Mouse (Mus musculus) left cerebral cortex, postnatal 4 days (tissue): ENCODE results near the gene Itsn1. TPM values are rescaled to one million over a fixed set of nuclear protein-coding genes. Genes with fewer than 3 reads are reported as not detected.

Experiments used
- DNase-seq: peaks from one replicate; pipeline ENCODE4 v3.0.0-alpha.2; 2022
- intact Hi-C: fragments of 180-260 bp; cut with DNase I; formaldehyde crosslinking; loops from one replicate; pipeline ENCODE4 v1.15.1; 2025
- total RNA-seq, 2 experiments: library from RNA; stranded (reverse); gene quantifications; 2 replicates each; pipeline ENCODE4 v1.2.3; 2021

Gene Itsn1
- total RNA-seq, 2 experiments from 2014 or later = 200 to 212 TPM

- intact Hi-C loops = no loop called here
- DNase-seq = no peak
These were observed 73.5 kb downstream of the Itsn1 start for GRCm38 (mm10) chr16:91802461-91803062.

DNA sequence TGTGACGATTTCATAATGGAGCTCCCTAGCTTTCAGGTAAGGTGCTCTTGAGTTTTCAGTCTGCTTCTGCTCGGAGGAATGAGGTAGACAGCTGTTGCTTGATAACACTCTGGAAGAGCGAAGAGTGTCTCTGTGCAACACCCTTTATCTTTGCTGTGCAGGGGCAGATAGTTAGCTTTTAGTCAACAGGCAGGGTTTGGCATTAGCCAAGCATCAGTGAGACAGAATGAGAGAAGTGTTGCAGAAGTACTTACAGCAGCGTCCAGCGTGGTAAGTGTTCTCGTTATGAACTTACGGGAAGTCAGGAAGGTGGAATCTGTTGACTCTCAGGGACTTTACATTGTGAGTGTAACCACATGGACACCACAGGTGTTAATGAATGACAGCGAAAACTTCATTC lies 75.3 kb downstream of the Itsn1 start:
- intact Hi-C loops = no loop called here
- no peak for DNase-seq

DNA sequence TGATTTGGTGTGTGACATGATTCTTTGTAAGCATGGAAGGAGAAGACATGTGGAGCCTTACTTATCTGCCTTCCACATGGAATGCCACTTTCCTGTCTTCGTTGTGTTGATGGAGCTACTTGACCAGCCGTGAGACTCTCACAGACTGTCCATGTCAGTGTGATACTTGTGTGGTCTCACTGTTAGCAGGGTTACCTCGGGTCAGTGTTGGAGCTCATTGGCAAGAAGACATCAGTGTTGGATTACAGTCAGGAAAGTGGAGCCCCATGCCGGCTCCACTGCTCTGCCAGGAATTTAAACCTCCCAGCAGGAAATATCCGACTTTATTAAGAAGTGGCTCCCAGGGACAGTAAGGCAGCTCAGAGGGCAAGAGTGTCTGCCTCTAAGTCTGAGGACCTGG lies 75.8 kb downstream of the Itsn1 start:
- intact Hi-C loops = no loop called here
- DNase-seq = peak; percentile 20

GRCm38 (mm10) chr16:91810235-91810634 lies 81.2 kb downstream of the Itsn1 start:
- DNase-seq = no peak
- intact Hi-C loops = no loop called here

DNA sequence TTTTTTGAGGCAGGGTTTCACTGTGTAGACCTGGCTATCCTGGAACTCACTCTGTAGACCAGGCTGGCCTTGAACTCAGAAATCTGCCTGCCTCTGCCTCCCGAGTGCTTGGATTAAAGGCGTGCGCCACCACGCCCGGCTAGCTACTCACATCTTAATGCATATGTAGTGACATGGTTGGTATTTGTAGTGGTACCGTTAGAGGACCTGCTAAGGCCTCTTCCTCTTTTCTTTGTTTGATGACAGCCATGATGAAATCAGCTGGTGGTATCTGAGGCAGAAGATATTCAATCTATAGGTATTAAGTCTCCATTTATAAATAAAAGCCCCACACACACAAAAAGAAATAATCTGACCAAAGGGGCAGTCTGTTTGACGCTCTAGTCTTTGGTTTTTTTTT lies 82.3 kb downstream of the Itsn1 start:
- DNase-seq = no peak
- intact Hi-C loops = no loop called here

DNA sequence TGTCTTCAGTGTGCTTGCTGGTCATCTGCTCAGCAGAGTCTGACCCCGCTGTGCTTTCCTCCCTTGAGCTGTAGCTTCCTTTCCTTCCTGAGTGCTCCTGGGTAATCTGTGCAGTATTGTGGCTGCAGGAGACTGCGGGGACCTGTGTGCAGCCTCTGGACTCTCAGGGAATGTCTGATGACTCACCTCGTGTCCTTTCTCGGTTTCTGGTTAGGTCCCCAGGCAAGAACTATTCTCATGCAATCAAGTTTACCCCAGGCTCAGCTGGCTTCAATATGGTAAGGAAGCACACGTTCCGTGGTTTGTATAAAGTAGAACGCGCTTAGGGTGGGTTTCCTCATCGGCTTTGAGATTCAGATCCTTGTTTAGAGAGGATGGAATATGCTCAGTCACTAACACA lies 82.8 kb downstream of the Itsn1 start:
- intact Hi-C loops = no loop called here
- DNase-seq = no peak

- intact Hi-C loops = no loop called here
- no peak for DNase-seq
These were observed 84.5 kb downstream of the Itsn1 start for GRCm38 (mm10) chr16:91813543-91813942.

- no peak for DNase-seq
- intact Hi-C loops = no loop called here
These were observed 86.0 kb downstream of the Itsn1 start for GRCm38 (mm10) chr16:91815067-91815466.

- intact Hi-C loops = no loop called here
- no peak for DNase-seq
These were observed 91.2 kb downstream of the Itsn1 start for GRCm38 (mm10) chr16:91820299-91820698.

DNA sequence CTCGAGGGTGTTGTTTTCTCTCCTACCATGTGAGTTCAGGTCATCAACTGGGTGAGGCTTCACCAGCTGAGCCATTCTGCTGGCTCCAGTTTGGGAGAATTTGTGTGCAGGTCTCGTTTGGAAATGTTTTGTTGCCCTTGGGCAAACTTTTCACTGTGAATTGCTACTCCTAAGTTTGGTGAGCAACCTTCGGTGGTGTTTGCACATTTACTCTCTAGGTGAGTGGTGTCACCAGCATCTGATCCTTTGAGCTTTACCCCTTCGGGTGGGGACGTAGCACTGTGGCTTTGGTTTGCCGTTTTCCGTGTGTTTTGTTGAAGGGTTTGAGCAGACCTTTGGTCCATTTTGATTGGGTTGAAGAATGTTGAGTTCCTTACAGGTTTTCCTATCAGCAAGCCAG lies 93.2 kb downstream of the Itsn1 start:
- intact Hi-C loops = no loop called here
- no peak for DNase-seq

DNA sequence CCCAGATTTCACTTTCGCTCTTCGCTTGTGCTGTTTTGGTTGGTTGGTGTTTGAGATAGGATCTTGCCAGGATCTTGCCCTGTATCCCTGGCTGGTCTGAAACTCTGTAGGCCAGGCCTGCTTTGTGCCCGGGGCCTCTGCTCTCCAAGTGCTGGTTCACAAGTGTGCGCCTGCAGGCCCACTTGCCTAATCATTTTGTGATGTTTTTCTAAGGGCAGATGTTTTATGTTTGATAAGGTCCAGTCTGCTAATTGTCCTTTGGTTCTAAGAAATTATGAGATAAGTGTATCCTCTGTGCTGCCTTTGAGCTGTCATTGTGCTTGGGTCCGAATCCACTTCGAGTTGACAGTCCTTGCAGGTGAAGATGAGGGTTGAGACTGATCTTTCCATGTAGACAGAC lies 93.7 kb downstream of the Itsn1 start:
- no peak for DNase-seq
- intact Hi-C loops = no loop called here

DNA sequence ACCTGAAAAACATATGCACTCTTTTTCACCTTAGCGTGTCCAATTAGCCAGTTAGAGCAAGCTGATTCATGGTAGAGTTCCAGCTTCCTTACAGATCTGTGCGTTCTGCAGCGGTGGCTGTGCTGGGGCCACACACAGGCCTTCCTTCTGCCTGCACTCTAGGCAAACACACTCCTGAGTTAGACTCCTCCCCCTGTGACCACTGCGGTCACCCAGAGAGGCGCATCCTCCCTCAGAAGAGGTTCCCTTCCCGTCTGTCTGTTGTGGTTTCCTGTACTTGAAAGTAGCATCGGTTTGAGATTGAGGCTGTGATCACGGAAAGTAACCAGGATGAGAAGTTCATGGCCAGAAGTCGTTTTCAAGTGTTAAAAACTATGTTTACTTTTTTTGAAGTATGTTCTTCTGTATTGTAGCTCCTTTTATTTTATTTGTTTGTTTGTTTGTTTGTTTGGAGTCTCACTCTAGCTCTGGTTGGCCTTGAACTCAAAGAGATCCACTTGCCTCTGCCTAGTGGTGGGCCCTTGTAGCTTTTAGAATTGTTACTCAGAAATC lies 96.8 kb downstream of the Itsn1 start:
- no peak for DNase-seq
- intact Hi-C loops = no loop called here

DNA sequence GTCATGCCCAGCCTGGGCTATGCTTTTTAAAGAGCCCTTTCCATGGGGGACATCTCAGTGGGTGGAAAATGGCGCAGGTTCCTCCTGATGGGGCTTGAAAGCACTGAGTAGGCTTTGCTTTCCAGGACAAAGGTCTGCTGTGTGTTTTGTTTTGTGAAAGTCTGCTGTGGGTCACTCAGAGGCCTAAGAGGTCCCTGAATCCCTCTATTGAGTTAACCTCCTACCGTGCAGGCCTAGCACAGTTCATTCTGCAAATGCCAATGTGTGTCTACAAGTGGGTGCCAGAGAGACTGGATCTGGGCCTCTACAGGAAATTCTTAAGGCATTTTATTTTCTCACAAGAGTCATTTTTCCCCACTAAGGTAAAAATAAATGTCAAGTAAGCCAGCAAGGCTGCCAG lies 97.8 kb downstream of the Itsn1 start:
- DNase-seq = no peak
- intact Hi-C loops = no loop called here

- DNase-seq = no peak
- intact Hi-C loops = no loop called here
These were observed 98.4 kb downstream of the Itsn1 start for GRCm38 (mm10) chr16:91827456-91827855.

GRCm38 (mm10) chr16:91828160-91828559 lies 99.1 kb downstream of the Itsn1 start:
- DNase-seq = no peak
- intact Hi-C loops = no loop called here

- no peak for DNase-seq
- intact Hi-C loops = no loop called here
These were observed 99.5 kb downstream of the Itsn1 start for GRCm38 (mm10) chr16:91828603-91829002.

DNA sequence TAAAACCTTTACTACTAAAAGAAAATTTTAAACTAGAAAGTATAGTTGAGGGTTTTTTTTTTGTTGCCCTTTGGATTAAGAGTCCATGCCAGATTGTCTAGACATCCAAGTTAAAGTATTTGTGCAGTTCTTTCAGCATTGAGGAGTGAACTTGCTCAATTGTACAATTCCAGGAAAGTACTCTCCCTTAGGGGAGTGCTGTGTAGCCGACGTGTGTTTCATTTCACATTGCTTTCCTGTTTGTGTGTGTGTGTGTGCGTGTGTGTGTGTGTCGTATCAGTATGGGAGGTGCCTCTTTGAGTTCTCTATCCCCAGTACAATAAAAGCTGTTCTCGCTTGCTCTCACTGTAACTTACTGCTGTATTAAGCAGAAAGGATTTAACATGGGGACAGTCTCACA lies 100.0 kb downstream of the Itsn1 start:
- no peak for DNase-seq
- intact Hi-C loops = no loop called here

- intact Hi-C loops = no loop called here
- DNase-seq = no peak
These were observed 101.2 kb downstream of the Itsn1 start for GRCm38 (mm10) chr16:91830260-91830659.

DNA sequence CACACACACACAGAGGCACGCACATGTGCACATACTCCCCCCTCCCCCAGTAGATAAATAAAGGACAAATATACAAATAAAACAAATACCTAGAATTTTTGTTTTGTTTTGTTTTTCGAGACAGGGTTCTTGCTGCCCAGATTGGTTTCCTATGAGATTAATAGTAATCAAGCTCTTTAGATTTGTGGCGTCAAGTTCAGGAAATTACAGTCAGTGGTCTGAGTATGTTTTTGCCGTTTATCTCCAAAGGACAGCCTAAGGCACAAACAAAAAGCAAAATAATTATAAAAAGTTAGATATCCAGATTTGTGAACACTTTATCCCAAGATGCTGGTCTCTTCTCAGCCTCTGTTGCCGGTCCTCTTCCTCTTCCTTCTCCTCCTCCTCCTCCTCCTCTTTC lies 104.0 kb downstream of the Itsn1 start:
- intact Hi-C loops = no loop called here
- no peak for DNase-seq

DNA sequence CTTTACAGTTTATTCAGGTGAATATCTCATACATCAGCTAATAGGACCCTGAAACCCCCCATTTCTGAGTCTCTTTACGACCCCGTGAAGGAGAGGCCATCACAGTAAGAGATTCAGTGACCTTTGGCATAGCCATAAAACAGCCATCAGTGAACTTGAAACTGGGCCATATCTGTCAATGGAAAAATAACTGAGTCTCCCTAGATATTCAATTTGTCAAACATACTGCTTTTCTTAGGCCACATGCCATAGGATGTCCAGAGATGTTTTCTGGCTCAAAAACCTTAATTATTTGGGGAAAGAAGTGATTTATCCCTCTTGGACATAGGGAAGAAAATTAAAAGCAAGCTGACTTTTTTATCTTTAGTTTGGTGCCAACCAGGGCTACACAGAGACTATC lies 104.5 kb downstream of the Itsn1 start:
- no peak for DNase-seq
- intact Hi-C loops = no loop called here

DNA sequence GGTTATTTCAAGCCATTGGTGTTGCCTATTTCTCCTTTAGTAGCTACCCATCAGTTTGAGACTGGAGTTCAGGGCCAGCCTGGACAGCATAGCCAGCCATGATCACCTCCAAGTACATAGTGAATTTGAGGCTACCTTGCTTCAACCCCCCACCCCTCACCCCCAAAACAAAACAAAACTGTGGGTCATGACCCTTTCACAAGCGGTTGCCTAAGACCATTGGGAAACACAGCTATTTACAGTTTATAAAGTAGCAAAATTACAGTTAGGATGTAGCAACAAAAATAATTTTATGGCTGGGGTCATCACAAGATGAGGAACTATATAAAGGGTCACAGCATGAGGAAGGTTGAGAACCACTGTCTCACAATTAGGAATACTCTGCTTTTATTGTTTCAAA lies 104.9 kb downstream of the Itsn1 start:
- DNase-seq = no peak
- intact Hi-C loops = no loop called here

- DNase-seq = no peak
- intact Hi-C loops = no loop called here
These were observed 106.7 kb downstream of the Itsn1 start for GRCm38 (mm10) chr16:91835790-91836189.
